Mouse (Mus musculus) bone marrow macrophage, adult 2 months (primary cell): ENCODE data around the gene 2510009E07Rik.
"Not testable (repeated sequence)": the region's sequence is repeated elsewhere in the genome, so short reads cannot be mapped to it uniquely, and the experiment has no call there.

ENCODE experiments used
- CTCF ChIP-seq: IDR thresholded peaks from 2 replicates; pipeline ENCODE4 v1.5.1; 2012; ENCODE audit warnings: low read depth, mild to moderate bottlenecking, low read length, moderate library complexity
- POLR2A ChIP-seq: IDR thresholded peaks from 2 replicates; pipeline ENCODE4 v1.6.1; 2012; ENCODE audit warnings: mild to moderate bottlenecking, low read depth, low read length, borderline replicate concordance

DNA sequence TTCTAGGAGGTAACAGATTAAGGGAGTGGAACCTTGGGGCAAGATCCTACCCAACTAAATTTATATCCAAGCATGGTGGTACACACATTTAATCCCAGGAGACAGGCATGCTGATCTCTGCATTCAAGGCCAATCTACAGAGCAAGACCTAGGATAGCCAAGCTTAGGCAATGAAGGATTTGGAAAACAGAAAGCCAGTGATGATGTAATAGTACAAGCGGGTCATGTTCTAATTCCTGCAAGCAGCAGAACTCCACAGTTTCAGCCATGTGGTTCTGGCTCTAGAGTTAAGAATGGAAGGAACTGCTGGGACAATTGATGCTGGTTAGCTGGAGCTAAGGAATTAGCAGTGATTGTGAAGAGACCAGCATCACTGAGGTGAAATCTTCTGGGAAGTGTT lies 20.8 kb downstream of the 2510009E07Rik start:
- TF ChIP-seq CTCF, POLR2A: not testable (repeated sequence)
